Mouse (Mus musculus) midbrain, embryonic 16.5 days (tissue): ENCODE measurements at regions not wholly inside any gene's neighbourhood (a gene's known extent, or its start where the extent isn't known, plus 50 kb on each side); places are given as distances from the start of the nearest gene placed in this dataset.

ENCODE experiments used
- ATAC-seq: fragments of 200-750 bp; cut with Nextera tagmentation; 2 replicates; pipeline ENCODE4 v1.8.0; 2017; ENCODE audit warnings: moderate TSS enrichment
- H3K27ac ChIP-seq: fragments of 300-500 bp; sonication (generic); 2 replicates; pipeline ENCODE4 v1.5.1; 2014; ENCODE audit warnings: mild to moderate bottlenecking, low read length, mixed read lengths
- H3K27me3 ChIP-seq: fragments of 300-500 bp; sonication (generic); 2 replicates; pipeline ENCODE4 v1.6.1; 2014; ENCODE audit warnings: low read depth, low read length, mixed read lengths; ENCODE audit not compliant: control insufficient read depth, insufficient read depth
- H3K36me3 ChIP-seq: fragments of 300-500 bp; sonication (generic); 2 replicates; pipeline ENCODE4 v1.6.1; 2014; ENCODE audit warnings: mild to moderate bottlenecking, low read length, moderate library complexity, mixed read lengths; ENCODE audit not compliant: control insufficient read depth, insufficient read depth
- H3K4me1 ChIP-seq: fragments of 300-500 bp; sonication (generic); 2 replicates; pipeline ENCODE4 v1.6.1; 2014; ENCODE audit warnings: mild to moderate bottlenecking, low read length, mixed read lengths; ENCODE audit not compliant: control insufficient read depth, insufficient read depth
- H3K4me2 ChIP-seq: fragments of 300-500 bp; sonication (generic); 2 replicates; pipeline ENCODE4 v1.6.1; 2014; ENCODE audit warnings: mild to moderate bottlenecking, low read length, mixed read lengths
- H3K4me3 ChIP-seq: fragments of 300-500 bp; sonication (generic); 2 replicates; pipeline ENCODE4 v1.5.1; 2014; ENCODE audit warnings: low read depth, mild to moderate bottlenecking, low read length, moderate library complexity, mixed read lengths
- H3K9ac ChIP-seq: fragments of 300-500 bp; sonication (generic); 2 replicates; pipeline ENCODE4 v1.6.1; 2014; ENCODE audit warnings: low read depth, low read length, mixed read lengths
- H3K9me3 ChIP-seq: fragments of 300-500 bp; sonication (generic); replicated peaks from 2 replicates; pipeline ENCODE4 v1.6.1; 2014; ENCODE audit warnings: mild to moderate bottlenecking, low read length, mixed read lengths; ENCODE audit not compliant: control insufficient read depth, poor library complexity, severe bottlenecking
- WGBS: fragments of 180-500 bp; shearing (Covaris S2); extraction: QIAGEN DNeasy Blood & Tissue Kit; methylation state at CpG from one replicate; pipeline ENCODE4 v1.1.7; 2014; 5-methylcytosine and 5-hydroxymethylcytosine counted together

DNA sequence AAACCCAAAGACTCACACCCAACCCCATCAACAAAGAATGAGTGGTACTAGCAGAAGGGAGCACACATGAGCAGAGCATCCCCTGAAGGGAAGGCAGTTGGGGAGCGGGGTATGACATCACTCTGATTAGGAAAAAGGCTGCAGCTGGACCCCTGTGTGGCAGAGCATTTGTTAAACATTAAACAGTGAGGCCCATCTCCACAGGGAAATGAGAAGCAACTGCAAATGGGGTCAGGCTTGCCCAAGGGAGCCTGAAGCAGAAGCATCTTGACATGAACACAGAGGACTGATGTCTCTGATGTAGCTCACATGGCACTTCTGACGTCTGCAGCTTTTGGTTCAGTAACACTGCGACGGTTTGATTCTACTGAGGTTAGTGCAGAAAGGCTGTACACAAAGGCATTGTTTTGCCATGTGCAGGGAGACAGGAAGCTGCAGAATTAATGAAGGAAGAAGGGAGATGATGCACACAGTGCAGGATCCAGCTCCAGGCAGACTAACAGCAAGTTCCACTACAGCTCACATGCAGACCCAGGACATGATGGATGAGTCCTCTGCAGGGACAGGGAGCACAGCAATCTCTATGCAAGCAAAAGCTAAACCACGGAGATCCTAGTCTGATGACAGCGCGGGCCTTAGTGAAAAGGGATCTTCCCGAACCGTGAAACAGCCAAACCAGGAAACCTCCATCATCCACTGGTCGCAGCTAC, 1030.9 kb downstream of the Ttll7 start:
- Histone ChIP-seq H3K27me3 (no peaks in the 10 kb centered on the region), H3K4me2 (no peak overlapping the region), H3K9me3 (no peaks in the 10 kb centered on the region), H3K27ac (no peak overlapping the region), H3K4me1 (peaks cover 5% of the 10 kb centered on the region), H3K9ac (no peak overlapping the region), H3K36me3 (no peaks in the 10 kb centered on the region), H3K4me3 (no peak overlapping the region)
- 63% methylated on average over 10 of the region's 10 CpGs for WGBS
- no peak for ATAC-seq

GRCm38 (mm10) chr3:147878690-147879089, 1026.5 kb downstream of the Ttll7 start:
- no peak for ATAC-seq
- Histone ChIP-seq H3K4me3 (no peak overlapping the region), H3K27me3 (no peaks in the 10 kb centered on the region), H3K27ac (no peak overlapping the region), H3K9me3 (no peaks in the 10 kb centered on the region), H3K36me3 (no peaks in the 10 kb centered on the region), H3K9ac (no peak overlapping the region), H3K4me1 (peaks cover 5% of the 10 kb centered on the region), H3K4me2 (no peak overlapping the region)
- WGBS: 76% methylated on average over 3 of the region's 3 CpGs

GRCm38 (mm10) chr3:147868281-147868680, 1016.1 kb downstream of the Ttll7 start:
- no peak for ATAC-seq
- WGBS: 63% methylated on average over 3 of the region's 3 CpGs
- Histone ChIP-seq H3K9ac (no peak overlapping the region), H3K27me3 (no peaks in the 10 kb centered on the region), H3K9me3 (no peaks in the 10 kb centered on the region), H3K4me2 (no peak overlapping the region), H3K4me3 (no peak overlapping the region), H3K4me1 (no peaks in the 10 kb centered on the region), H3K36me3 (no peaks in the 10 kb centered on the region), H3K27ac (no peak overlapping the region)

DNA sequence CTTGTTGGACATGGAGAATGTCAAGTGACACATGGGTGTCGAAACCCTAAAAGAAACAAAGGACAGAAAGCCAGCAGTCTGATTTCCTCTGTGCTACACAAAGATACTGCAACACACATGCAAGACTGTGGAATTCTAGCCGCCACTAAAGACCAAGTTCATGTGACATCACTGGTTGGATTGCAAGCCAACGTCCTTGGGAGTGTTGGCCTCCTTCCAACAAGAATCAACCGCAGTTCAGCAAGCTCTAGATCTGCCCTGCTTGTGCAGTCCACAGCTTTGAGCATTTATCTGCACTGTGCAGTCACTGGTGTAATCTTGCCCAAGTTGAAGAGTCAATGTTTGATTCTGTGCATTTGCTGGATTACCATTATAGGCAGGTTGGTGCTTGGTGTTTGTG, 1001.2 kb downstream of the Ttll7 start:
- Histone ChIP-seq H3K9ac (no peak overlapping the region), H3K9me3 (no peaks in the 10 kb centered on the region), H3K27ac (no peak overlapping the region), H3K4me2 (no peak overlapping the region), H3K36me3 (no peaks in the 10 kb centered on the region), H3K4me3 (no peak overlapping the region), H3K4me1 (no peaks in the 10 kb centered on the region), H3K27me3 (no peaks in the 10 kb centered on the region)
- 72% methylated on average over 4 of the region's 4 CpGs for WGBS
- ATAC-seq: no peak

DNA sequence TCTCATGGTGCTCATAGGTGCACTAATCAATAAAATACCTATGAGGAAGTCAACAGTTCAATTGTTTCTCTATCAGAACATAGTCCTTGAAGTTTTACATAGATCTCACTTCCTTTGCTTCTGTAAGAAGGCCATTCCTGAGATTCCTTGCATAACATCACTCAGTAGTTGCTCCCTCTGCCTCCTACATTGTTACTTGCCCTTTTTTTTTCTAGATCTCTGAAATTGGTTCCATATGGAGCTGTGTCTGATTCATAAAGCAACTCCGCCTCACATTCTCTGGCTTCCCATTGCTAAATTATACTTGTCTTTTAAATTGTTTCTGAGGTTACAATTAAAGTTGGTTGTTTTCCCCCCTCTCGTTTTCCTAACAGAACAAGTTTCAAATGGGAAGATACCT, 1000.7 kb downstream of the Ttll7 start:
- WGBS: 95% methylated on average over 2 of the region's 2 CpGs
- Histone ChIP-seq H3K36me3 (no peaks in the 10 kb centered on the region), H3K4me1 (no peaks in the 10 kb centered on the region), H3K27ac (no peak overlapping the region), H3K4me2 (no peak overlapping the region), H3K9me3 (no peaks in the 10 kb centered on the region), H3K4me3 (no peak overlapping the region), H3K9ac (no peak overlapping the region), H3K27me3 (no peaks in the 10 kb centered on the region)
- no peak for ATAC-seq

GRCm38 (mm10) chr3:147841357-147841756, 989.2 kb downstream of the Ttll7 start:
- Histone ChIP-seq H3K9me3 (no peaks in the 10 kb centered on the region), H3K4me2 (no peak overlapping the region), H3K9ac (no peak overlapping the region), H3K27ac (no peak overlapping the region), H3K4me1 (no peaks in the 10 kb centered on the region), H3K36me3 (no peaks in the 10 kb centered on the region), H3K4me3 (no peak overlapping the region), H3K27me3 (no peaks in the 10 kb centered on the region)
- WGBS: 81% methylated on average over 3 of the region's 3 CpGs
- ATAC-seq: no peak

DNA sequence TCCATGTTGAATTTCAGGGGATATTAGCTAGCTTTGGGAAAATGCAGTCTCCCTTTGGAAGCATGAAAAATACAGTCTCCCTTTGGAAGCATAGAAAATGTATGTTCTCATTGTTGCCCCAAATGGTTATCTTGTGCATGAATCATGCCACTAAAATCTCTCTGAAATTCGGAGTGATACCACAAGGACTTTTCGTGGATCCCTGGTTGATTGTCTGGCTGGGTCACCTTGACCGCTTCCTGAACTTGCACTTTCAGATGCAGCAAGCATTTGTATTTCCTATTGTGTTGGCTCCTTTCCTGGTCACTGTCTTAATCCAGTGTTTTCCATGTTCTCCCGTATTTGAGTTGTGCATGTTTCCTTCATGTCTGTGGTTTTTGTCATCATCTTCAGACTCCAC, 986.6 kb downstream of the Ttll7 start:
- no peak for ATAC-seq
- Histone ChIP-seq H3K4me1 (no peaks in the 10 kb centered on the region), H3K9me3 (no peaks in the 10 kb centered on the region), H3K4me2 (no peak overlapping the region), H3K27me3 (no peaks in the 10 kb centered on the region), H3K9ac (no peak overlapping the region), H3K36me3 (no peaks in the 10 kb centered on the region), H3K4me3 (no peak overlapping the region), H3K27ac (no peak overlapping the region)
- 90% methylated on average over 4 of the region's 4 CpGs for WGBS

- 84% methylated on average over 2 of the region's 2 CpGs for WGBS
- Histone ChIP-seq H3K27ac (no peak overlapping the region), H3K9me3 (no peaks in the 10 kb centered on the region), H3K9ac (no peak overlapping the region), H3K4me2 (no peak overlapping the region), H3K4me1 (no peaks in the 10 kb centered on the region), H3K4me3 (no peak overlapping the region), H3K27me3 (no peaks in the 10 kb centered on the region), H3K36me3 (no peaks in the 10 kb centered on the region)
- no peak for ATAC-seq
Measured at GRCm38 (mm10) chr3:147835716-147836115, 983.5 kb downstream of the Ttll7 start.

- 85% methylated on average over 1 of the region's 1 CpGs for WGBS
- Histone ChIP-seq H3K27ac (no peak overlapping the region), H3K9me3 (no peaks in the 10 kb centered on the region), H3K9ac (no peak overlapping the region), H3K27me3 (no peaks in the 10 kb centered on the region), H3K4me2 (no peak overlapping the region), H3K4me3 (no peak overlapping the region), H3K36me3 (no peaks in the 10 kb centered on the region), H3K4me1 (no peaks in the 10 kb centered on the region)
- no peak for ATAC-seq
Measured at GRCm38 (mm10) chr3:147825337-147825736, 973.2 kb downstream of the Ttll7 start.
